Mouse (Mus musculus): ENCODE results near the gene Med27. TPM values are rescaled to one million over a fixed set of nuclear protein-coding genes. Genes with fewer than 3 reads are reported as not detected.
A peak's percentile ranks its signal among the peaks of the same experiment; 100 is the strongest.

Med27 gene
- total RNA-seq, 2 experiments from 2014 or later, result 18.6 to 21.7 TPM

GRCm38 (mm10) chr2:29391996-29392395 lies 45.4 kb downstream of the Med27 start:
- DNase-seq, result no peak

DNA sequence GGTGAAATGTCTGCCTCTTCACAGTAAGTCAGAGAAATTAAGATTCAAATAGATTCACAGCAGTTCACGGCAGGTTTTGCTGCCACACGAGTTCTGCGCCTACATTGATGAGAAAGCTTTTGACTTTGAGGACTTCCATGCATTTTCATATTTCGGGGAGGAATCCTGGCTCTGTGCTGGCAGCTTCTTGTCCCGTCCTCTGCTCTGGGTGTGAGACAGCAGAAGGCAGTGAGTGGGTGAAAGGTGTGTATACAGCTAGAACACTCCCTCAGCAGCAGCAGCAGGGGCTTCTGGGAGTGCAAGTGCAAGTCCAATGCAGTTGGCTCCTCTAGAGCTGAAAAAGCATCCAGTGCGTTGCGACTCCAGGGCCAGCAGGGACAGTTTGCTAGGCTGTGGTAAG lies 53.6 kb downstream of the Med27 start:
- DNase-seq, result no peak

GRCm38 (mm10) chr2:29400812-29401211 lies 54.2 kb downstream of the Med27 start:
- DNase-seq, result no peak

- DNase-seq, result no peak
These were observed 55.2 kb downstream of the Med27 start for GRCm38 (mm10) chr2:29401868-29402267.

- no peak for DNase-seq
These were observed 56.0 kb downstream of the Med27 start for GRCm38 (mm10) chr2:29402550-29403076.

- DNase-seq, result peak; percentile 19
These were observed 57.3 kb downstream of the Med27 start for GRCm38 (mm10) chr2:29403799-29404530.

GRCm38 (mm10) chr2:29404931-29405330 lies 58.3 kb downstream of the Med27 start:
- no peak for DNase-seq

- no peak for DNase-seq
These were observed 59.2 kb downstream of the Med27 start for GRCm38 (mm10) chr2:29405848-29406247.

DNA sequence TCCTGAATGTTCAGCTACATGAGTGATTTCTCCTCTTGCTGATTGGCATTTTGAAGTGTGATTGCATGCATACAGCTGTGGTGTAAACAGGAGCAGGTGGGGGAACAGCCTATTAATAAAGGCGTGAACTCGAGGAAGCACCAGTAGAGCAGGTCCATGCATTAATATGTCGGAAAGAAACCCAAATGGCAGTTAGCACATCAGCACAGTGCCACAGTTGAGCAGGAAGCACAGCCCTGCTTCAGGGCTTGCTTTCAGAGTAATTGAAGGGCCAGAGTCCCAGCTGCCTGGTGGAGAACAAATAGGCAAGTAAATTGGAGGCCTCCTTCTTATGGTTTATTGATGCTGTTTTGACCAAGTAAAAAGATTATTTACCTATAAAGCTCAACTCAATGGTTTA lies 60.7 kb downstream of the Med27 start:
- no peak for DNase-seq

GRCm38 (mm10) chr2:29407764-29408163 lies 61.1 kb downstream of the Med27 start:
- no peak for DNase-seq

DNA sequence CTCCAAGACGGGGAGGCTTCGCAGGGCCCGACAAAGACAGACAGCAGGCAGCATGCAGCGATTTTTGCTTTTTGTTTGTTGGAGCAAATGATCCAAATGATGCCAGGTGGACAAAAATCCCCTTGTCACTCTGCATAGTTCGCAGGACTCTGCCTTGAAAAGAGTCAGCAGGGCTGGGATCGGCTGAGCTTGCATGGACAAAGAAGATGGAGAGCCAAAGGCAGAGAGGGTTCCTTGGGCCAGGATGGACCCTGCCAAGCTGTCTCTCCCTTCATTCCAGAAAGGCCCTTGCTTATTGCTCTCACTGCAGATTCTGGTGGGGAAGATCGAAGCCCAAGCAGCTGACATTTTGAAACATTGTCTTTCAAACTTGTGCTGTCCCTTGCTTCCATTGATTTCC lies 64.3 kb downstream of the Med27 start:
- no peak for DNase-seq

DNA sequence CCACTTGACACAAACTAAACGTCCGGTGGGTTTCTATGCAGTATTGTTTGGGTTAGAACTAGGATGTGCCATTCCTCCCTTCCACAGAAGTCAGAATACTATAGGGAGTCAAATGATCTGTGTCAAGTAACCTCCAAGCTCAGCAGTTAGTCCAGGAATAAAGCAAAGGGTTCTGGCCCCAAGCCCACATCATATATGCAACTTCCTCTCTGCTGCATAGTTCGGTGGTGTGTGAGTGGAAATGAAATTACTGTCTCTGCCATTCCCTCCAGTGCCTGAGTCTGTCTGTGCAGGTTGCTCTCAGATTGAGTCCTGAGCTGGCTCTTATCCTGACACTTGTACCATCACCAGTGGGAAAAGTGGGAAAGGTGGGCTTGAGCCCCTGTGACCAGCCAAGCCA lies 65.8 kb downstream of the Med27 start:
- no peak for DNase-seq

DNA sequence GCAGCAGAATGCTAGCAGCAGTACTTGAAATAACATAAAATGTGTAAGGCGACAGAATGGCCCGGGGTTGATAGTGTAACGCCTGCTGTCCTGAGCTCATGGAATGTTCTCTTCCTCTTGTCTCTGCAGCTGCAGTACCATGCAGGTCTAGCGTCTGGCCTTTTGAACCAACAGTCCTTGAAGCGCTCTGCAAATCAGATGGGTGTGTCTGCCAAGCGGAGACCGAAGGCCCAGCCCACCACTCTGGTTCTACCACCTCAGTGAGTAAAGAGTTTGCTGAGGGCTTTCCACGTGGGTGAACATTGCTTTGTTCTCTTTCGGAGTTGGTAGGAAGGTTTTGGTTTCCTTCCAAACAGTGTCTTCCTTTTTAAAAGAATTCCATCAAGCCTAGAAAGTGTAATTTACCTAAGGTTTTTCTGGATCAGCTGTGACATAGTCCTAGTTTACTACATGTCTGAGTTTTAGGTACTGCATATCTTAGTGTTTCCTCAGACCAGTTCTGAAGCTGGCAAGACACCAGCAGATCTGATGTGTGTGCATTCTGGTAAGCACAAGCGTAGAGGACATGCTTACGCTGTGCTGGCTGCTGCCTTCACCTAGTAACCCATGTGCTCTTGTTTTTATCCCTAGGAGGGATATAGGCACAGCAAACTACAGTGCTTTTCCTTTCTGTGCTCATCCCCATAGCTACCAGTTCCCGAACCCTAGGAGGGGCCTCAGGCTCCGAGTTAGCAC lies 66.8 kb downstream of the Med27 start:
- no peak for DNase-seq

DNA sequence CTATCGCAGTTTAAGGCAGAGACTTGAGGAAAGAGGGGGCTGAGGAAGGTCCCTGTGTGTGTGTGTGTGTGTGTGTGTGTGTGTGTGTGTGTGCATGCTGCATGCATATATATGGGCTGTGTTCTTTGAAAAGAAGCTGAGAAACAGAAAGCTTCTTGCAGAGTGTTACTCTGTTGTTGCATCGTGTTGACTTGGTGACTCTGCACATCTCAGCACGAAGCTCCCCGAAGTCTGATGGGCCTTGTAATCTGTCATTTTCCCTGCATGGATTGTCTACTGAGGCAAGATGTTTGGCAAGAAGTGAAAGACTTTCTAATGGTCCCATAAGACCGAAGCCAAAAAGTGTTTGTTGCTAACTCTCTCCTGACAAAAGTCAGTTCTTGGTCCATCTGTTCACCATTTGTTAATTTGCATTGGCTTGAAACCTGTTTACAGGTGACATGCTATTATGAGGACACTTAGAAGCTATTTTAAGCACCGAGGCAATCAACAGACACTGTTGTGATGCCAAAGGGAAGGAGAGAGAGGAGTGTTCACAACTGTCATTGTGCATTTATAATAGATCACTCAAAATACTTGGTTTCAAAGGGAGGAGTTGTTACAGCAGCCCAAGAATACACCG lies 68.3 kb downstream of the Med27 start:
- DNase-seq, result no peak

- no peak for DNase-seq
These were observed 71.9 kb downstream of the Med27 start for GRCm38 (mm10) chr2:29418498-29418897.

DNA sequence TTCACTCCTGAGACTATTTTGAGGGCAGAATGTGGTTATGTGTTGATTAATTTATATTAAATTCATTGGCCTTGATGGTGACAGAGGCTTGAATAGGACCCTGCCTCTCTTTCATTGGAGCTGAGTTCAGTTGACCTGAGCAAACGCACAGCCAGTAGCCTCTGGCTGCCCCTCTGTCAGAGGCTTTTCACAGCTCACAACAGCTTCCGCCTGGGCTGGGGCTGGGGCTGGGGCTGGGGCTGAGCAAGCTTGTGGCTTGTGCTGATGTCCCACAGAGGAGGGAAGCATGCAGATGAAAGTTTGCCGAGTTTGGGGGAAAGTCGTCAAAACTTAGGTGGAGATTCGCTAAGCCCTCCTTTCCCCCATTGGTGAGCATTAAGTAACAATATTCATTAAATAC lies 72.8 kb downstream of the Med27 start:
- DNase-seq, result no peak

DNA sequence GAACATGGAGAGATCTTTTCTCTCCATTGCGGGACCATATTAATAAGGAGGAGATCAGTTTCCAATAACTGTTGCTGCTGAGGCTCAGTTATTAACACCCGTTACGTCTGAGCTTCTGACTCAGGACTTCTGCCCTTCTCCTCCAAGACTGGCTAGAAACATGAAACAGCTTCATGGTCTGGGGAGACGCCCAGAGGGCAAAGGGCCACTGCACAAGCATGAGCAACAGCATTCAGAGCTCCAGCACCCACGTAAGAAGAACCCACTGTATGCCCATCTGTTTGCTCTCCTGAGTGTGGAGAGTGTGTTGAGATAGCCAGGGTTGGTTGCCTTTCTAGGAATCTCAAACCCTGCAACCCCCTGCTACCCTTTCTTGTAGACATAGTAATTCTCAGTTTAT lies 73.3 kb downstream of the Med27 start:
- no peak for DNase-seq

GRCm38 (mm10) chr2:29422126-29422840 lies 75.7 kb downstream of the Med27 start:
- no peak for DNase-seq

DNA sequence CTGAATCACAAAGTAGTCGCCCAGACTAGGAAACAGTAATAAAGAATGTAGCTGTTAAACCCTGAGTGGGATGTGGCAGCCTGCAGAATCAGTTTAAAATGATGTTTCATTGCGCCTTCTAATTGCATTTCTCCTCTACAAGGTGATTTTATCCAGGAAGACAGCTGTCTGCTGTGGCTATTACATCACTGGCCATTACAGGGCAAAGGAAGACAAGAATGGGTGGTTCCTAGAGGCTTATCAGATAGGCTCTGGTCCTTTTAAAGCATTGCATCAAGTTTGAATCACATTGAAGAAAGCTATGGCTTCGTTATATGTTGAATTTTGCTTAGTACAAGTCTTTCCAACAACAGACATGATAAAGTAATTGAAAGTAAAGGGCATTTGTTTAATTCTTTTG lies 76.4 kb downstream of the Med27 start:
- DNase-seq, result no peak

DNA sequence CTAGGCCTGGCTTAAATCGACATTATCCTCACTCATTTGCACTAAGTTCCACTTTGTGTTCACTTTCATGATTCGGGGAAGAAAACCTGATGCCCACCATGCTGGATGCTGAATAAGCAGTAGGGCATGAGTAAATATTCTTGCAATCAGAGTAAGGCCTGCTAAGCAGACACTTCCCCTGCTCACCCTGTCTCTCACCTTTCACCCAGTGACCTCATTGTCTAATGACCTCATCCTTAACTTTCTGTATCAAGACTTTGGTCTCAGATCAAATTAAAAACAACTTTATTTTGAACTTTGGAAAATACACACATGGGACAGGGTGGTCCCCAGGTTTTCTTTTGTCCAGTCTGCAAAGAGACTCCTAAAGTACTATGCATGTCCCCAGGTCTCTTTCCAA lies 78.8 kb downstream of the Med27 start:
- no peak for DNase-seq

- peak; percentile 75 for DNase-seq
These were observed 80.1 kb downstream of the Med27 start for GRCm38 (mm10) chr2:29426684-29427083.

- DNase-seq, result no peak
These were observed 85.9 kb downstream of the Med27 start for GRCm38 (mm10) chr2:29432565-29432964.

- DNase-seq, result no peak
These were observed 89.8 kb downstream of the Med27 start for GRCm38 (mm10) chr2:29436376-29436775.

Data from adrenal gland, postnatal 10 days (tissue).